Comparison of ENCODE assay signal across 1 mouse cellular context in the genomic region with DNA sequence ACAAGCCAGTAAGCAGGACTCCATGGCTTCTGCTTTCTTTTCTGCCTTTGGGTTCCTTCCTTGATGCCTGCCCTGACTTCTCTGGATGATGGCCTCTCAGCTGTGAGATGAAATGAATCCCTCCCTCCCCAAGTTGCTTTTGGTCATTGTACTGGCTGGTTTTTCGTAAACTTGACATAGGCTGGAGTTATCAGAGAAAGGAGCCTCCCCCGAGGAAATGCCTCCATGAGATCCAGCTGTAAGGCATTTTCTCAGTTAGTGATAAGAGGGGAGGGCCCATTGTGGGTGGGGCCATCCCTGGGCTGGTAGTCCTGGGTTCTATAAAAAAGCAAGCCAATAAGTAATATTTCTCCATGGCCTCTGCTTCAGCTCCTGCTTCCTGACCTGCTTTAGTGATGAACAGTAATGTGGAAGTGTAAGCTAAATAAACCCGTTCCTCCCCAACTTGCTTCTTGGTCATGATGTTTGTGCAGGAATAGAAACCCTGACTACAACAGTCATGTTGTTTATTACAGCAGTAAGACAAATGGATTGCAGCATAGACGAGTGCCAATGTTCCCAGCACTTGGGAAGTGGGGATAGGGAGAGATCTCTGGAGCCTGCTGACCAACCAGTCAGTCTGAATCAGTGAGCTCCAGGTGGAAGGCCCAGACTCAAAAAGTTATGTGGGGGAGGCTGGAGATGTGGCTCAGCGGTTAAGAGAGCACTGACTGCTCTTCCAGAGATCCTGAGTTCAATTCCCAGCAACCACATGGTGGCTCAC.
A peak's percentile ranks its signal among the peaks of the same experiment; 100 is the strongest.
TF ChIP-seq lines count a peak whose summit lies in the region.

No protein-coding gene starts in this region.

TF ChIP-seq in MEL, 35 proteins besides CTCF, POLR2A, EP300 and RAD21 (continued from another document):
- TF ChIP-seq ETS1 (IDR thresholded peaks at IDR 0.05; ENCODE audit: low read depth, low read length), result peak; percentile 81
- TF ChIP-seq TBP (IDR thresholded peaks at IDR 0.05; ENCODE audit: low read depth, low read length), result 0 out of 2 replicates have a peak, but pooled peaks have one; percentile 39
- peak; percentile 56; the same call in 1 of the 2 replicates for TF ChIP-seq GATA1 (IDR thresholded peaks at IDR 0.05; ENCODE audit: low read depth, low read length)
- TF ChIP-seq MAFK (IDR thresholded peaks at IDR 0.05; ENCODE audit: borderline replicate concordance, low read depth, low read length), result 0 out of 2 replicates have a peak, but pooled peaks have one; percentile 5
